Mouse (Mus musculus) cortical plate, adult 2 months (tissue): ENCODE results near the gene Dnmt1.

Experiments
- CTCF ChIP-seq: fragments of 200-500 bp; IDR thresholded peaks from 2 replicates; pipeline ENCODE4 v1.5.1; 2011; ENCODE audit warnings: mild to moderate bottlenecking, control low read depth, low read length; ENCODE audit not compliant: insufficient read depth; ENCODE audit errors: extremely low read depth
- POLR2A ChIP-seq: fragments of 200-500 bp; IDR thresholded peaks from 2 replicates; pipeline ENCODE4 v1.6.1; 2011; ENCODE audit warnings: mild to moderate bottlenecking, low read length, control low read depth; ENCODE audit not compliant: insufficient read depth; ENCODE audit errors: extremely low read depth

DNA sequence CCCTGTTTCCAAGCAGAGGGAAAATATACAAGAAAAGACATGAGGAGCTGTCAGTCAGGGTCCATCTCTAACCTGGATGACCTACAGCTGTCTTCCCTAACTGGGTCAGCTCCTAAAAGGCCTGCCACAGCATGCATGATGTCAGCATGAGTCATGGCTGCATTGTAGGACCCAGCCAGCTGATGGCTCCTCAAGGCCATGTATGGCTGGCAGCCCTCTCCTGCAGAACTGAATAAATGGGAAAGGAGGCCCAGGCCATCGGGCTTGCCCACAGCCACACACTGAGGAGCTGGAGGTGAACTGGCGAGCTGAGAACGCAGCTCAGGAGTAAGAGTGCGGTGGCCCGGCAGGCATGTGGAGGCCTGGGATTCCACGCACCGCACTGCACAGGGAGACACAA is 16.3 kb downstream of the Dnmt1 start:
- no peak for TF ChIP-seq POLR2A
- TF ChIP-seq CTCF = no peak
